Mouse (Mus musculus): ENCODE measurements around the gene Dnaja4.

GRCm38 (mm10) chr9:54738376-54738775 lies 39.7 kb downstream of the Dnaja4 start:
- TF ChIP-seq CTCF (conservative IDR thresholded peaks at IDR 0.05; ENCODE audit: insufficient read depth, insufficient read length, low read depth, low read length) = peak; percentile 77
- no peak for TF ChIP-seq POLR2A (IDR thresholded peaks at IDR 0.05; ENCODE audit: low read depth, low read length)
